Mouse (Mus musculus): ENCODE results near the gene Tbx1. TPM values are rescaled to one million over a fixed set of nuclear protein-coding genes. Genes with fewer than 3 reads are reported as not detected.
"Not testable (repeated sequence)": the region's sequence is repeated elsewhere in the genome, so short reads cannot be mapped to it uniquely, and the experiment has no call there.

Tbx1 gene
- polyA plus RNA-seq, 1 experiment from 2014 or later: 0.64 TPM

DNA sequence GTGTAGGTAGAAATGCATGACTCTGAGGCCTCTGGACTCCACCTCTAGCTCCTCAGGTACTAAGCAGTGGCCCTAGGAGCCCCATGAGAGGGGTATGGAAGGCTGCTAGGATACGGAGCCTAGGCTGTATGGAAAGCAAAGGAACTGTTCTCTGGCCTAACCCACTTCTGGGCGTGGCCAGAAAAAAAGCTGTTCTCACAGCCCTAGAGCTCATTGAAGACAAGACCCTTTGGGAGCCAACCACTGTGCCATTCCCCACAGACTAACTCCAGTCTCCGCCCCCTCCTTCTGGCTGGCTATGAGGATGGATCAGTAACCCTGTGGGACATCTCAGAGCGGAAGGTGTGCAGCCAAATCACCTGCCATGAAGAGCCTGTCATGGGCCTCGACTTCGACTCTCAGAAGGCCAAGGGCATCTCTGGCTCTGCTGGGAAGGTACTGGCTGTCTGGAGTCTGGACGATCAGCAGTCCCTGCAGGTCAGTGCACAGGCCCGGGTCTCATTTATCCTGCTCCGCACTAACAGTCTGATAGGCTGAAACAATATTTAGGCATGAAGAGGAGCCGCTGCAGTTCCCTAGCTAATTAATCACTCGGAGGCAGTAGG lies 38.3 kb downstream of the Tbx1 start:
- no peak overlapping the region for H3K4me2 ChIP-seq (ENCODE audit: low read depth, low read length)
- no peak for ATAC-seq (ENCODE audit: low read depth)
- no peaks in the 10 kb centered on the region for H3K27me3 ChIP-seq (ENCODE audit: control insufficient read depth, insufficient read depth, low read length)
- no peaks in the 10 kb centered on the region for H3K36me3 ChIP-seq (ENCODE audit: control insufficient read depth, insufficient read depth, low read length)
- no peaks in the 10 kb centered on the region for H3K4me1 ChIP-seq (ENCODE audit: control insufficient read depth, insufficient read depth, low read length)
- no peak overlapping the region for H3K9ac ChIP-seq (replicated peaks; ENCODE audit: low read depth, low read length)
- no peak overlapping the region for H3K27ac ChIP-seq (ENCODE audit: low read depth, low read length)
- H3K9me3 ChIP-seq (ENCODE audit: control insufficient read depth, low read length): no peaks in the 10 kb centered on the region
- no peak overlapping the region for H3K4me3 ChIP-seq (ENCODE audit: low read depth, low read length)
- WGBS: 62% methylated on average over 11 of the region's 11 CpGs

DNA sequence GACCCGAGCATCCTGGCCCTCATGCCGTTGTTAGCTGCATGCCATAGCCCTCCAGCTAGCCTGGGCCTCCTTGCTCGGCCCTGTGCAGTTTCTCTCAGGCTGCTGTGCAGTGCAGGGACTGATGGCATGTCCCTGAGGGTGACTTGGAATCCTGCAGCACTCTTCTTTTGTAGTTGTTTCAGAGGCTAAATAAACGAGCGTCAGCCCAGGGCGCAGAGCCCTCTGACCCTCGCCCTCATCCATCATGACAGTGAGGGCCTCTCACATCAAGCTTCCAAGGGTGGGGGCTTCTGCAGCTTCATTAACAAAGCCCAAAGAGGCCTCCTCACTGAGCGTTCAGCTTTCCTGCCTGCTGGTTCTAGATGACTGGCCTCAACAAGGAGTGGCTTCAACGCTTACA lies 38.9 kb downstream of the Tbx1 start:
- H3K9ac ChIP-seq (replicated peaks; ENCODE audit: low read depth, low read length): no peak overlapping the region
- H3K36me3 ChIP-seq (ENCODE audit: control insufficient read depth, insufficient read depth, low read length): no peaks in the 10 kb centered on the region
- H3K27ac ChIP-seq (ENCODE audit: low read depth, low read length): no peak overlapping the region
- 18% methylated on average over 9 of the region's 9 CpGs for WGBS
- no peak overlapping the region for H3K4me3 ChIP-seq (ENCODE audit: low read depth, low read length)
- no peaks in the 10 kb centered on the region for H3K9me3 ChIP-seq (ENCODE audit: control insufficient read depth, low read length)
- no peaks in the 10 kb centered on the region for H3K4me1 ChIP-seq (ENCODE audit: control insufficient read depth, insufficient read depth, low read length)
- ATAC-seq (ENCODE audit: low read depth): no peak
- no peak overlapping the region for H3K4me2 ChIP-seq (ENCODE audit: low read depth, low read length)
- no peaks in the 10 kb centered on the region for H3K27me3 ChIP-seq (ENCODE audit: control insufficient read depth, insufficient read depth, low read length)

DNA sequence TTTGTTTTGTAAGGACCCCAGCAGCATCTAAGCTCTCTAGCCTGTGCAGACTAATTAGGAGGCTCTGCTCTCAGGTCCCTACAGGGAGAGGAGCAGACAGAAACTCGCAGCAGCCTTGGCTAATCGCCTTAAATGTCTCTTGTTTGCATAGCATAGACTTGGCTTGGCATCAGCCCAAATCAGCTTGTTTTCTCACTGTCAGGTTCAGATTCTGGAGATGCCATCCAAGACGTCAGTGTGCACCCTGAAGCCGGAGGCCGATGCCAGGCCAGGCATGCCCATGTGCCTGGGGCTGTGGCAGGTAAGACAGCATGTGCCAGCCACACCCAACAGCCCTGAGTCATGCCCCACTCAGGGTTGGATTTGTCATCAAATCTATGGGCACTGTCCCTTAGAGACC lies 42.6 kb downstream of the Tbx1 start:
- H3K9ac ChIP-seq (replicated peaks; ENCODE audit: low read depth, low read length): no peak overlapping the region
- H3K27ac ChIP-seq (ENCODE audit: low read depth, low read length): no peak overlapping the region
- H3K36me3 ChIP-seq (ENCODE audit: control insufficient read depth, insufficient read depth, low read length): no peaks in the 10 kb centered on the region
- H3K4me1 ChIP-seq (ENCODE audit: control insufficient read depth, insufficient read depth, low read length): no peaks in the 10 kb centered on the region
- 72% methylated on average over 5 of the region's 5 CpGs for WGBS
- no peaks in the 10 kb centered on the region for H3K9me3 ChIP-seq (ENCODE audit: control insufficient read depth, low read length)
- ATAC-seq (ENCODE audit: low read depth): no peak
- no peak overlapping the region for H3K4me3 ChIP-seq (ENCODE audit: low read depth, low read length)
- H3K27me3 ChIP-seq (ENCODE audit: control insufficient read depth, insufficient read depth, low read length): no peaks in the 10 kb centered on the region
- H3K4me2 ChIP-seq (ENCODE audit: low read depth, low read length): no peak overlapping the region

GRCm38 (mm10) chr16:18543151-18543829 lies 47.2 kb downstream of the Tbx1 start:
- 53% methylated on average over 8 of the region's 8 CpGs for WGBS
- no peaks in the 10 kb centered on the region for H3K4me1 ChIP-seq (ENCODE audit: control insufficient read depth, insufficient read depth, low read length)
- no peak overlapping the region for H3K4me3 ChIP-seq (ENCODE audit: low read depth, low read length)
- no peak overlapping the region for H3K4me2 ChIP-seq (ENCODE audit: low read depth, low read length)
- H3K27ac ChIP-seq (ENCODE audit: low read depth, low read length): no peak overlapping the region
- H3K36me3 ChIP-seq (ENCODE audit: control insufficient read depth, insufficient read depth, low read length): no peaks in the 10 kb centered on the region
- no peak overlapping the region for H3K9ac ChIP-seq (replicated peaks; ENCODE audit: low read depth, low read length)
- H3K27me3 ChIP-seq (ENCODE audit: control insufficient read depth, insufficient read depth, low read length): no peaks in the 10 kb centered on the region
- no peaks in the 10 kb centered on the region for H3K9me3 ChIP-seq (ENCODE audit: control insufficient read depth, low read length)
- no peak for ATAC-seq (ENCODE audit: low read depth)

- H3K36me3 ChIP-seq (ENCODE audit: control insufficient read depth, insufficient read depth, low read length): no peaks in the 10 kb centered on the region
- no peak overlapping the region for H3K9ac ChIP-seq (replicated peaks; ENCODE audit: low read depth, low read length)
- no peaks in the 10 kb centered on the region for H3K4me1 ChIP-seq (ENCODE audit: control insufficient read depth, insufficient read depth, low read length)
- 82% methylated on average over 6 of the region's 6 CpGs for WGBS
- H3K4me2 ChIP-seq (ENCODE audit: low read depth, low read length): no peak overlapping the region
- H3K9me3 ChIP-seq (ENCODE audit: control insufficient read depth, low read length): no peaks in the 10 kb centered on the region
- H3K4me3 ChIP-seq (ENCODE audit: low read depth, low read length): no peak overlapping the region
- ATAC-seq (ENCODE audit: low read depth): no peak
- no peak overlapping the region for H3K27ac ChIP-seq (ENCODE audit: low read depth, low read length)
- H3K27me3 ChIP-seq (ENCODE audit: control insufficient read depth, insufficient read depth, low read length): no peaks in the 10 kb centered on the region
These were observed 51.2 kb downstream of the Tbx1 start for GRCm38 (mm10) chr16:18539281-18539680.

- H3K27me3 ChIP-seq (ENCODE audit: control insufficient read depth, insufficient read depth, low read length): no peaks in the 10 kb centered on the region
- no peak overlapping the region for H3K27ac ChIP-seq (ENCODE audit: low read depth, low read length)
- no peaks in the 10 kb centered on the region for H3K9me3 ChIP-seq (ENCODE audit: control insufficient read depth, low read length)
- H3K4me2 ChIP-seq (ENCODE audit: low read depth, low read length): no peak overlapping the region
- H3K9ac ChIP-seq (replicated peaks; ENCODE audit: low read depth, low read length): no peak overlapping the region
- no peaks in the 10 kb centered on the region for H3K4me1 ChIP-seq (ENCODE audit: control insufficient read depth, insufficient read depth, low read length)
- WGBS: 84% methylated on average over 3 of the region's 3 CpGs
- no peak; the same call in 1 of the 2 replicates for ATAC-seq (ENCODE audit: low read depth)
- H3K4me3 ChIP-seq (ENCODE audit: low read depth, low read length): no peak overlapping the region
- no peaks in the 10 kb centered on the region for H3K36me3 ChIP-seq (ENCODE audit: control insufficient read depth, insufficient read depth, low read length)
These were observed 53.0 kb downstream of the Tbx1 start for GRCm38 (mm10) chr16:18537407-18537990.

GRCm38 (mm10) chr16:18533061-18533460 lies 57.4 kb downstream of the Tbx1 start:
- not testable (repeated sequence) for H3K27me3 ChIP-seq (ENCODE audit: control insufficient read depth, insufficient read depth, low read length); H3K27ac ChIP-seq (ENCODE audit: low read depth, low read length); H3K9me3 ChIP-seq (ENCODE audit: control insufficient read depth, low read length); H3K36me3 ChIP-seq (ENCODE audit: control insufficient read depth, insufficient read depth, low read length); H3K9ac ChIP-seq (replicated peaks; ENCODE audit: low read depth, low read length); H3K4me3 ChIP-seq (ENCODE audit: low read depth, low read length); H3K4me2 ChIP-seq (ENCODE audit: low read depth, low read length); H3K4me1 ChIP-seq (ENCODE audit: control insufficient read depth, insufficient read depth, low read length)
- WGBS: 93% methylated on average over 7 of the region's 7 CpGs
- peak; percentile 99 for ATAC-seq (ENCODE audit: low read depth)

Other genes with a start within 250 kb of the Tbx1 start
- gene Tango2, start 242.6 kb downstream of the Tbx1 start, polyA plus RNA-seq (2014; fragmentation: Nextera tagmentation; extraction: Ambion mirVana): 99.8 and 114 TPM in 2 replicates
- gene Arvcf, start 242.5 kb downstream of the Tbx1 start, polyA plus RNA-seq (2014; fragmentation: Nextera tagmentation; extraction: Ambion mirVana): 60.2 and 73.5 TPM in 2 replicates
- gene Txnrd2, start 164.3 kb downstream of the Tbx1 start, polyA plus RNA-seq (2014; fragmentation: Nextera tagmentation; extraction: Ambion mirVana): 21.3 and 25.4 TPM in 2 replicates
- 102 and 103 TPM in 2 replicates for gene Comt, start 163.8 kb downstream of the Tbx1 start, polyA plus RNA-seq (2014; fragmentation: Nextera tagmentation; extraction: Ambion mirVana)
- 12.5 and 15.7 TPM in 2 replicates for gene Gnb1l, start 92.0 kb downstream of the Tbx1 start, polyA plus RNA-seq (2014; fragmentation: Nextera tagmentation; extraction: Ambion mirVana)
- 3.3 and 3.4 TPM in 2 replicates for gene Rtl10, start 91.8 kb downstream of the Tbx1 start, polyA plus RNA-seq (2014; fragmentation: Nextera tagmentation; extraction: Ambion mirVana)
- 11.5 and 14.1 TPM in 2 replicates for gene Gp1bb, start 31.7 kb upstream of the Tbx1 start, polyA plus RNA-seq (2014; fragmentation: Nextera tagmentation; extraction: Ambion mirVana)
- gene Gm49601, start 35.8 kb upstream of the Tbx1 start, polyA plus RNA-seq (2014; fragmentation: Nextera tagmentation; extraction: Ambion mirVana): 8.3 and 10.7 TPM in 2 replicates
- 179 and 183 TPM in 2 replicates for gene Sept5, start 39.3 kb upstream of the Tbx1 start, polyA plus RNA-seq (2014; fragmentation: Nextera tagmentation; extraction: Ambion mirVana)
- 45.1 and 110 TPM in 2 replicates for gene Cldn5, start 186.2 kb upstream of the Tbx1 start, polyA plus RNA-seq (2014; fragmentation: Nextera tagmentation; extraction: Ambion mirVana)
- gene Ufd1, start 221.1 kb upstream of the Tbx1 start, polyA plus RNA-seq (2014; fragmentation: Nextera tagmentation; extraction: Ambion mirVana): 106 and 115 TPM in 2 replicates
- 5.6 and 6.8 TPM in 2 replicates for gene Cdc45, start 221.3 kb upstream of the Tbx1 start, polyA plus RNA-seq (2014; fragmentation: Nextera tagmentation; extraction: Ambion mirVana)
- 33.6 and 44.2 TPM in 2 replicates for gene 2510002D24Rik, start 245.9 kb upstream of the Tbx1 start, polyA plus RNA-seq (2014; fragmentation: Nextera tagmentation; extraction: Ambion mirVana)
- gene Gm28539, start 245.9 kb upstream of the Tbx1 start, polyA plus RNA-seq (2014; fragmentation: Nextera tagmentation; extraction: Ambion mirVana): not detected in 2 replicates